Mouse (Mus musculus) colon, adult 2 months (tissue): ENCODE data around the gene Adap2. TPM values are rescaled to one million over a fixed set of nuclear protein-coding genes. Genes with fewer than 3 reads are reported as not detected.

Source experiments
- polyA plus RNA-seq: library from polyadenylated mRNA; depleted of rRNA; stranded (reverse); fragments of >200 nt; gene quantifications from 2 replicates; pipeline ENCODE4 v1.2.3, GENCODE M21; 2012; rRNA removed

Gene Adap2
- 6.4 and 8.2 TPM in 2 replicates for polyA plus RNA-seq

DNA sequence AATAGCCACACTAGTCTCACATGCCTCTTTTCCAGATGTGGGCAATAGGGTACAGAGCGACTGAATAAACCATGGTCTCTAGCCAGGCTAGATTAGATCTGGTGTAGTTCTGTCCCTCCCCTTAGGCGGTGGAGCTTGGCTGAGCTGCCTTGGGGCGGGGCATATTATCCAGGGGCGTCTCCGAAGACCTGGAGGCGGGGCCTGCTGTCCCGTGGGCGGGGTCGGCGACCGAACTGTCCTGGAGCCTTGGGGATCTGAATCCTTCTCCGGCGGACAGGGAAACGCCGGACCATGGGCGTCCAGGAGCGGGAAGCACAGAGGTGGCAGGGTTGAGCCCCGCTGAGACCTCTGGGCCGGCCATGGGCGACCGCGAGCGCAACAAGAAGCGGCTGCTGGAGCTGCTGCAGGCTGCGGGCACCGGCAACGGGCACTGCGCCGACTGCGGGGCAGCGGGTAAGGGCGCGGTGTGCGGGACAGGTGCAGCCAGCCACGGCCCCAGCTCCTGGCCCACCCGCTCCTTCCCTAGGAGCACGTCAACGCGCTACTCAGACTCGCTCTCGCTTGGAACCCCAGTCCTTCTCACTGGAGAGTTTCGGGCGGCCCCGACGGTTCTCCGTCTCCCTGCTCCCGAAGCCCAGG is at the start of gene Adap2:
Gene Adap2 (plus strand): TSS at position 249 of the 639 bp plus-strand sequence.

GRCm38 (mm10) chr11:80141825-80142521 is 11.9 kb upstream of the Adap2 start, which contains the start of gene Tefm:
Gene Tefm, minus strand, starts transcription at chr11:80142175.

DNA sequence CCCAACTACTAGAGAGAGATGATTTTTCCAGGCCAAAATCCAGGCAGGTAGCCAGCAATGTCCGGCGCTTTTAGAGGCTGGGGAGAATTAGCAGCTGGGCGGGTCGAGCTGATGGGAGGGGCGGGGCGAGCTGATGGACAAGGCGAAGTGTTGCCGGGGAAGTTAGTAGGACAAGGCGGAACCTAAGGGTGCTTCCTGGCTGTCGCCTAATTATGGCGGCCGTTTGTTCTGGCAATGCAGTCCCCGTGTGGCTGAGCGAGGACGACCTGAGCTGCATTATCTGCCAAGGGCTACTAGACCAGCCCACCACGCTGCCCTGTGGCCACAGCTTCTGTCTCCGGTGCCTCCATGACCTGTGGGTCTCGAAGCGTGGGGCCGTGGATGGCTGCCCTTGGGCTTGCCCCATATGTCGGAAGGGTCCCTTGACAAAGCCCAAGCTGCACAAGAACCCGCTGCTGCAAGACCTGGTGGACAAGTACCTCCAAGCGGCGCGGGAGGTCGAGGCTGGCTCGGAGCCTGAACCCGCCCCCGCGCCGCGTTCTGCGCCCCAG is 29.9 kb downstream of the Adap2 start, which contains the start of gene Rnf135:
Gene Rnf135 (plus strand): TSS at position 147 of the 551 bp plus-strand sequence.

GRCm38 (mm10) chr11:80208860-80209800 is 55.2 kb downstream of the Adap2 start, which contains the start of gene Rhot1:
Gene Rhot1, plus strand, starts transcription at chr11:80209019.

Other genes starting within 250 kb of the Adap2 start
- gene Utp6, start 191.7 kb upstream of the Adap2 start, polyA plus RNA-seq = 2.4 and 2.7 TPM in 2 replicates
- 2.2 and 2.7 TPM in 2 replicates for gene Suz12, start 161.0 kb upstream of the Adap2 start, polyA plus RNA-seq
- gene Crlf3, start 73.1 kb upstream of the Adap2 start, polyA plus RNA-seq = 5.2 and 5.8 TPM in 2 replicates
- gene Atad5, start 64.7 kb upstream of the Adap2 start, polyA plus RNA-seq = 0.35 and 0.36 TPM in 2 replicates
- 2.5 and 3.3 TPM in 2 replicates for gene Tefm, start 11.9 kb upstream of the Adap2 start, polyA plus RNA-seq
- gene Rnf135, start 29.7 kb downstream of the Adap2 start, polyA plus RNA-seq = 6.6 and 7.1 TPM in 2 replicates
- gene Rhot1, start 54.9 kb downstream of the Adap2 start, polyA plus RNA-seq = 4.0 and 5.0 TPM in 2 replicates
- gene Rhbdl3, start 146.8 kb downstream of the Adap2 start, polyA plus RNA-seq = 5.1 and 5.9 TPM in 2 replicates
- 2.2 and 3.4 TPM in 2 replicates for gene 5730455P16Rik, start 223.9 kb downstream of the Adap2 start, polyA plus RNA-seq
- 58.5 and 58.9 TPM in 2 replicates for gene Zfp207, start 229.2 kb downstream of the Adap2 start, polyA plus RNA-seq